Mouse (Mus musculus) MEL (cell line): Measurements from ENCODE around the gene Macrod1.

Experiments
- CTCF ChIP-seq, 3 experiments: IDR thresholded peaks in 2 of 3; conservative IDR thresholded peaks in 1 of 3; 2 replicates each; pipeline ENCODE4 v1.5.1; 2011 to 2012; ENCODE audit warnings: low read length in 3 of 3, low read depth in 2 of 3, mild to moderate bottlenecking in 2 of 3, improper control_type of control experiment in 1 of 3, inconsistent platforms in 1 of 3, mixed read lengths in 1 of 3, moderate library complexity in 1 of 3; ENCODE audit not compliant: control insufficient read depth in 1 of 3, insufficient read depth in 1 of 3, poor library complexity in 1 of 3, severe bottlenecking in 1 of 3
- MEF2A ChIP-seq: IDR thresholded peaks from 2 replicates; pipeline ENCODE4 v1.6.1; 2014; ENCODE audit warnings: low read depth, mild to moderate bottlenecking, inconsistent platforms, low read length, improper control_type of control experiment; ENCODE audit not compliant: poor library complexity, insufficient replicate concordance, severe bottlenecking; ENCODE audit errors: extremely low read depth
- MXI1 ChIP-seq: IDR thresholded peaks from 2 replicates; pipeline ENCODE4 v1.6.1; 2011; ENCODE audit warnings: mild to moderate bottlenecking, low read depth, low read length, improper control_type of control experiment
- POLR2A ChIP-seq, 2 experiments: IDR thresholded peaks; 2 replicates each; pipeline ENCODE4 v1.6.1; 2011 to 2012; ENCODE audit warnings: low read length in 2 of 2, mild to moderate bottlenecking in 2 of 2, control low read depth in 1 of 2, improper control_type of control experiment in 1 of 2, low read depth in 1 of 2, moderate library complexity in 1 of 2; ENCODE audit not compliant: control insufficient read depth in 1 of 2, insufficient read depth in 1 of 2, poor library complexity in 1 of 2
- TAL1 ChIP-seq: IDR thresholded peaks from 2 replicates; pipeline ENCODE4 v1.6.1; 2012; ENCODE audit warnings: mild to moderate bottlenecking, inconsistent platforms, low read length, moderate library complexity, mixed read lengths
- TBP ChIP-seq: IDR thresholded peaks from 2 replicates; pipeline ENCODE4 v1.8.0; 2011; ENCODE audit warnings: low read depth, low read length, improper control_type of control experiment

DNA sequence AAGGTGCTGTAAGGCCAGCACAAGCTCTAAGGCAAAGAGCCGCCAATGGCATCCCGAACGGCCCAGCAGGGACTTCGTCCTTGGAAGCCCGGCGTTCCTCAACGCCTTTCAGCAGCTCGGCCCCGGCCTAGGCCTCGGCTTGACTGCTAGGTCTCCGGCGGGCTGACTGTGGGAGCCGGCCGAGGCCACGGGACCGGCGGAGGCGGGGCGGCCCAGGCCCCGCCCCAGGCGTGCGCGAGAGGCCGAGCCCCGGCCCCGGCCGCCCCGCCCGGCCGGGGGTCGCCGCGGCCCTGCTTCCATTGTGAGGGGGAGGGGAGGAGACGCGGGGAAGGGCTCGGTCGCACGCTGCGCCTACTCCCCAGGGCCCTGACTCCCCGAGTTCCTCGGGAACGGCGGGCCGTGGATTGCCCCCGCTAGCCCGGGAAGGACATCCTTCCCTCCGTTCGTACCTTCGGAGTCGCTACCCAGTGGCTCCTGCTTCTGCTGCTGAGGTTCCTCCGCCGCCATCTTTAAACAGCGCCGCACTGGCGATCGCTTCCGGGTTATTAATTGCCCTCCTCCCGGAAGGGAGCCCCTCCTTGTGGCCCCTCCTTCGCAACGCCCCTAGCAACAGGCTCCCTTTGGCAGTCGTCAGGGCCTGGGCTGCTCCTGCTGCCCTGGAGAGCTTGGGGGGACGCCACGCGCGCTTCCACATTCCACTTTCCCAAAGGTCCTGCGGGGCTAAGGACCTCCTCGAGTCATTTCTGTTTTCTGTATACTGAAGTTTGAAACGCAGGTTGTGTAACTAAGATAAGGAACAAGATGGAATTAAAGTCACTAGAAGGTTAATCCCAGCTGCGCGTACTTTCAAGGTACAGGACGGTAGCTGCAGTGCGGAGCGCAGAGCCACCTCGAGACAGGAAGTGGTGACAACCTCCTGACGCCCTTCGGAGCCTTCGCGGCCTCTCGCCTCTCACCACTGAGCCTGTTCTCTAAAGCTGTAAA, 149.4 kb downstream of the Macrod1 start, which contains the start of gene Otub1:
- TF ChIP-seq MXI1 (peak; percentile 94), MEF2A (no peak), TAL1 (no peak), TBP (peak; percentile 83; the same call in 1 of the 2 replicates), CTCF (IDR thresholded peaks at IDR 0.05 in 2 of 3, conservative IDR thresholded peaks at IDR 0.05 in 1 of 3; ENCODE audit: control insufficient read depth in 1 of 3, insufficient read depth in 1 of 3, low read depth in 2 of 3, low read length in 3 of 3, poor library complexity in 1 of 3, severe bottlenecking in 1 of 3) (peak in 2 of 3 experiments; percentile 5 to 9; a peak in 1 of 6 replicates), POLR2A (IDR thresholded peaks at IDR 0.05; ENCODE audit: control insufficient read depth in 1 of 2, insufficient read depth in 1 of 2, low read depth in 1 of 2, low read length in 2 of 2, poor library complexity in 1 of 2) (peak; percentile 77 to 93)
